Mouse (Mus musculus) thymus, postnatal 14 days (tissue): ENCODE results near the gene Zfp526.

Experiments used
- DNase-seq: peaks from one replicate; pipeline ENCODE4 v3.0.0; 2021

Gene Zfp526

GRCm38 (mm10) chr7:25221102-25221883 lies at the start of gene Zfp526:
Gene Zfp526 (plus strand): TSS chr7:25221425.
- peak; percentile 99 for DNase-seq

DNA sequence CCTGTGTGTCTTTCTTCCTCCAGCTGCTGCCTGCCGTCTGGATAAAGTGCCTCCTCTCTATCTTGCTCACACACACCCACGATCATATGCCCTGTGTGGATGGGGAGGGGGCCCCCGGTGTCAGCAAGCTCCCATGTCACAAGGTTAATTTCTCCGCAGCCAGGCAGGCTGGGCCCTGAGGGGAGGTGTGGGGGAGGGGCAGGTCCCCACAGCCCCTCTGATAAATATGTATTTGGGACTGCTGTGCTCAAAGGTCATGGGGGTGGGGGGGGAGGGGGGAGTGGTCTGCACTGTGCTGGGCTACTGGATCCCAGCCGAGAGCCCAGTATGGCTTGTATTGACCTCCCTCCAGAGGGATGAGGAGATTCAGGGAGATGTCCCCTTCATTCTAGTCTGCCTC lies 48.6 kb upstream of the Zfp526 start:
- no peak for DNase-seq

GRCm38 (mm10) chr7:25174343-25174742 lies 46.9 kb upstream of the Zfp526 start:
- no peak for DNase-seq

- no peak for DNase-seq
Observed at GRCm38 (mm10) chr7:25178317-25178716, 42.9 kb upstream of the Zfp526 start.

GRCm38 (mm10) chr7:25178787-25179605 lies 42.2 kb upstream of the Zfp526 start:
- peak; percentile 34 for DNase-seq

DNA sequence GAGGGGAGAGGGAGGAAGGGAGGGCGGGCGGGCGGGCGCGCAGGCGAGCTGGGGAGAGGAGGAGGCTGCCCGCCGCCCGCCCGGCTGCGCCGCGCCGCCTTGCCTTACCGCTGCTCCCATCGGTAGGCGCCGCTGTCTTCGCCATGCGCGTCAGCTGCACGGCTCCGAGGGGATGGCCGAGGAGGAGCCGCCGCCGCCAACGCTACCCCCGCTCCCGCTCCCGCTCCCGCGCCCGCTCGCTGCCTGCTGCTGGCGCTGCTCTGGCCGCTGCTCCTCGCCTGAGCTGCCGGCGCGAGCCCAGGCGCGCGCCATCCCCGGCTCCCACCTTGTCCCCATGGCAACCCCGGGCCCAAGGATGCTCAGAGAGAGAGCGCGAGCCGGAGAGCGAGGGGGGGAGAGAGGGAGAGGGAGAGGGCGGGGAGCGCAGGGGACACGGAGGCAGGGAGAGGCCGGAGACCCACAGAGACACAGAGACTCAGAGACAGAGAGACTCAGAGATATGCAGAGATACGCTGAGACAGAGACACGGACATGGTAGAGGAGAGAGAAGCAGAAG lies 41.5 kb upstream of the Zfp526 start, which contains the start of gene Pou2f2:
Pou2f2 (minus strand) TSS at position 121 of the 556 bp plus-strand sequence.
- DNase-seq = peak; percentile 85

DNA sequence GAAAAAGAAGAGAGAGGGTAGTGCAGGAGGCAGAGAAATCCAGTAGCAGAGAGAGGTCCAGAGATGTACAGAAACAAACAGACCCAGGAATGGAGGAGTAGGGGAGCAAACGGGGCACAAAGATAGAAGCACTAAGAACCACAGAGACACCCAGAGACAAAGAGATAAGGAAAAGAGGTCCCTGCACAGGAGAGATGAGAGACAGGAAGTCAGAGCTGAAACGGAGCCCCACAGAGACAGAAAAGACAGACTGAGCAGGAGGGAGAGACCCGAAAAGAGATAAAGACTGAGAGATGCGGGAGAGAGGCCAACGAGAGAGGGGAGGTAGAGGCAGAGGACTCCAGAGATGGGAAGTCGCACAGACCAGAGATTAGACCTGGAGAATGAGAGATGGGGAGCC lies 40.7 kb upstream of the Zfp526 start:
- no peak for DNase-seq

DNA sequence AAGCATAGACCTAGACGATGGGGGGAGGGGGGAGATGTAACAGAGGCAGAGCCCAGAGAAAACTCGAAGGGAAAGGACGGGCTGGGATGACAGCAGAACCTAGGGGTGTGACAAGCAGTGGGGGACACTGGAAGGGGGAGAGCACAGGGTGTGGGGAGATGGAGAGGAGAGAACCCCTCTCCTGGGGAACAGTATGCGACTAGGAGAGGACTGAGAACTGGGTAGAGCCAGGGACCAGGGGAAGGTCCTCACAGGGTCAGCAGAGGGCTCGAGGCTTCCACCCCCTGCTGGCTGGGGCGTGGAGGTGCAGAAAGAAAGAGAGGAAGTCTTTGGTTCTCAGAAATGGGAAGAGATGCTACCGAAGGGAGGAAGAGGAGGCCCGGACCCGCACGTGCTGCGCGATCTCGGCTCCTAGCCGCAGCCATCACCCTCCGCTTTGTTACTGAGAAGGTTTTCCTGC lies 39.9 kb upstream of the Zfp526 start:
- peak; percentile 61 for DNase-seq

- DNase-seq = peak; percentile 14
Observed at GRCm38 (mm10) chr7:25181814-25182213, 39.4 kb upstream of the Zfp526 start.

DNA sequence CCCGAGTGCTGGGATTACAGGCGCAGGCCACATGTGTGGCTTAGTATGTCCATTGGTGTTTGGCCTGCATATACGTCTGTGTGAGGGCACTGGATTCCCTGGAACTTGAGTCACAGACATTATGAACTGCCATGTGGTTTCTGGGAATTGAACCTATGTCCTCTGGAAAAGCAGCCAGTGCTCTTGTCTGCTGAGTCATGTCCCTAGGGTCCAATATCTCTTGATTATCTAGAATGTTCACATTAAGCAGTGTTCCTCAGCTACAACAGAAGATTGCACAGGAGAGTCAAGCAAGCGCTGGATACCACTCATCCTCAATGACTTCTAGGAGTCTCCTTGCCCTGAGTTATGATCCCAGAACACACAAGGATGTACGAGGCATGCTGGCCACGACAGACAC lies 37.1 kb upstream of the Zfp526 start:
- no peak for DNase-seq

DNA sequence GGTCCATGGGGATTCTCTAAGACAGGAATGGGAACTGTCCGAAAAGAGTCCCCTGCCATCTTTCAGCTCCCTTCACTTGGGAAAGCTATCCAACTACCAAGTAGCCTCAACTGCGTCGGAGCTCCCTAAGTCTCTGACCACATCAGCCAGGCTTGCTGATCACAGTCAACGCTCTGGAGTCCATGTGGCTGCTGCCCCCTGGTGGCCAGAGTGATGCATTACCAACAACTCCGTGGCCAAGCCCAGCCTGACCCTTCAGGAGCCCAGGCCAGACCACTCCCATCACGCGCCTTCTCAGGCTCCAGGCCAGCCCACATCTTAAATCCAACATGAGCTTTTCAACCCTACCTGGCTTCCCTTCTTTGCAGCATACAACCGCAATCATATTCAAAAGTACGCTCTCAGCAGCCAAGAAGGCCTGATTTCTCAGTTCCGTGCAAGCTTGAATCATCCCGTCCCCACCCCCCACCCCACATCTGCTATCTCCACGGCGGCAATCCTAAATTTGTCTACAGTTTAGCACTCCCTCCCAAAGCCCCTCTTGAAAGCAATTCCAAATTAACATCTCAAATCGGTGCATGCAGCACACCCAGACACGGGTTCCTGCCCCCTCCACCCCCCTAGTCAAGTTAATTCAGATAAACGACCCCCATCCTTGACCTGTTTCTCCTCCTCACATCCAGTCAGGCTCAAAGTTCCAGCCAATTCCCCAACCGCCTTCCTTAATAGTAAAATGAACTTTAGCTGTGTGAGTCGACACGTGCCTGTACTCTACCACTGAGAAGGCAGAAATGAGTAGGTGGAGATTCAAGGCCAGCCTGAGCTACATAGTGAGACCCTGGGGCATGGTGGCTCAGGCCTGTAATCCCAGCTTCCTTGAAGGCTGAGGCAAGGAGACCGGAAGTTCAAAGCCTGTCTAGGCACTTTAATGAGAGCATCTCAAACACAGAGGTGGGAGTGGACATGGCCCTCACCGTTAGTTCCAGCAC lies 33.3 kb upstream of the Zfp526 start:
- peak; percentile 81 for DNase-seq

GRCm38 (mm10) chr7:25190806-25191205 lies 30.4 kb upstream of the Zfp526 start:
- DNase-seq = no peak

GRCm38 (mm10) chr7:25192110-25192509 lies 29.1 kb upstream of the Zfp526 start:
- no peak for DNase-seq

DNA sequence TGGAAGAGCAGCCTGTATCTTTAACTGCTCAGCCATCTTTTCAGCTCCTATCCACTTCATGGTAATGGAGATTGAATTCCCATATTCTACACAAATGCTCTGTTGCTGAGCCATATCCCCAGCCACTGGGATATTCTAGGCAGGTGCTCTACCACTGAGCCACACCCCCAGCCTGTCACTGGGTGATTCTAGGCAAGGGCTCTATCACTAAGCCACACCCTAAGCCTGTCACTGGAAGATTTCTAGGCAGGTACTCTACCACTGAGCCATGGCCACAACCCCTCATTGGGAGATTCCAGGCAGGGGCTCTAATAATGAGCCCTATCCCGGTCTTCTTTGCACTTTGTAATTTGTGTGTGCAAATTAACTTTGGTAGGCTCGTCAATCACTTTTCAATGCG lies 26.1 kb upstream of the Zfp526 start:
- DNase-seq = no peak

- DNase-seq = no peak
Observed at GRCm38 (mm10) chr7:25196107-25196506, 25.1 kb upstream of the Zfp526 start.

DNA sequence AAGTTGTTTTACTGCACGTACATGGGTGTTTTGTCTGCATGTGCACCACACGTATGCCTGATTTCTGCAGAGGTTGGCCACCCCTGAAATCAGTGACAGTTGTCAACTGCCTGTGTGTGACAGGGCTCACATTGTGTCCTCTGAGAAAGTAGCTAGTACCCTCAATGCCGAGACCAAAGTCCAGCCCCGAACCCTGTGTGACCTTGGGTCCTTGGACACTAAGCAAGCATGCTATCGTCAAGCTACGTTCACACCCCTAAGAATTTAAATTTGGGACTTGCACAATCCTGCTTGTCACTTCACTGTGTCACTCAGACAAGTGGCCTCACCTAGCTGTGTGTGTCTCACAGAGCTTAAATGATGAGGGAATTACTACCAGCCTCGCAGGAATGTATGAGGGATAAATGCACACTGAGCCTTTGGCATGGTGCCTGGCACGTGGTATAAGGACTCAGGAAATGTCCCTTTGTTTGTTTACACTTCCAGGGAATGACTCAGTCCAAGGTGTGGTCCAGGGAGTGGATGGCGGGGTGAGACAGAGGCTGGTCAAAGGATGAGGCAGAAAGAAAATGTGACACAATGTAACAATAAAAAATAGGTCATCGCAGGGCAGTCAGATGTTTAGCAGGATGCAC lies 23.7 kb upstream of the Zfp526 start:
- DNase-seq = no peak

DNA sequence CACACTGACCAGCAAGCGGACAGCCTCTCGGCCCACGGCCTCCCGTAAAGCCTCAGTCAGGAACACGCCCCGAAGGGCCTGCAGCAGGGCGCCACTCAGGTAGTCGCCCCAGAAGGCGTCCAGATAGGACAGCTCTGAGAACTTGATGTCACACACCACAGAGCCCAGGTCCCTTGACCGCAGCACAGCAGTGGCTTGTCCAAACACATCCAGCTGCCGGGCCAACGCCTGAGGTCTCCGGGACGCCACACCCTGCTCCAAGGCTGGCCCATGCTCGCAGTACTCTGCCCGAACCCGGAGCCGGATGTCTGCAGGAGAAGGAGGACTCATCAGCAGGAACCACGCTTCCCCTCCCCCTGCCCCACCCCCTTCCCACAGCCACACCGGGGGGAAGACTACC lies 17.6 kb upstream of the Zfp526 start:
- DNase-seq = no peak

DNA sequence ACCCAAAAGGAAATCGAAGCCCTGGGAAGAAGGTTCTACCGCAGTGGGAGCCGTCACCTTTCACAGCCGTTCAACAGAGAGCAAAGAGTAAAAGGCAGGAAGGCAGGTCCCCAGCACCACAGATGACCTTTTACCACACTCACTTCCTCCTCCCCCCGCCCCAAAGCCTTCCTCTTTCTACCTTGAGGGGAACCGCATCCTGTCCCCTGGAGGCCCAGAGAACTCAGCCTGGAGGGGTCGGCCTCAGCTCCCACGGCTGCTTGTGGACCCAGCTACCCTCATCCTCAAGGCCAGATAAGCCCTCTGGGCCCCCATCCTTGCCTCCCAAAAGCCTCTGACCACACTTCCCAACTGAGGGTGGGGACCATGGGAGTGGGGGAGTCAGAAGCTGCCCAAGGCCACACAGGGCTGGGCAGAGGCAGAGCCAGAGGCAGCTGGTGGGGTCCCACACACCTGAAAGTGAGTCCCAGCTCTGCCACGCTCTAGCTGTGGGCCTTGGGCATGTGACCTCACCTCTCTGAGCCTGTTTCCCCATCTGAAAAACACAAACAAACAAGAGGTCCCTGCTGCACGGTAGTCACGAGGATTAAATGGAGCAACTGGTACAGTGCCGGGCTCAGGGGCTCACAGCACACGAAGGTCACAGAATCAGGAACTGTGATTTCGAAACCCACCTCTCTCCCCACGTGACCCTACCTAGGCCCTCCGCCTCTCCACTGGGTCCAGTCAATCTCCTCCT lies 15.7 kb upstream of the Zfp526 start:
- DNase-seq = peak; percentile 87

DNA sequence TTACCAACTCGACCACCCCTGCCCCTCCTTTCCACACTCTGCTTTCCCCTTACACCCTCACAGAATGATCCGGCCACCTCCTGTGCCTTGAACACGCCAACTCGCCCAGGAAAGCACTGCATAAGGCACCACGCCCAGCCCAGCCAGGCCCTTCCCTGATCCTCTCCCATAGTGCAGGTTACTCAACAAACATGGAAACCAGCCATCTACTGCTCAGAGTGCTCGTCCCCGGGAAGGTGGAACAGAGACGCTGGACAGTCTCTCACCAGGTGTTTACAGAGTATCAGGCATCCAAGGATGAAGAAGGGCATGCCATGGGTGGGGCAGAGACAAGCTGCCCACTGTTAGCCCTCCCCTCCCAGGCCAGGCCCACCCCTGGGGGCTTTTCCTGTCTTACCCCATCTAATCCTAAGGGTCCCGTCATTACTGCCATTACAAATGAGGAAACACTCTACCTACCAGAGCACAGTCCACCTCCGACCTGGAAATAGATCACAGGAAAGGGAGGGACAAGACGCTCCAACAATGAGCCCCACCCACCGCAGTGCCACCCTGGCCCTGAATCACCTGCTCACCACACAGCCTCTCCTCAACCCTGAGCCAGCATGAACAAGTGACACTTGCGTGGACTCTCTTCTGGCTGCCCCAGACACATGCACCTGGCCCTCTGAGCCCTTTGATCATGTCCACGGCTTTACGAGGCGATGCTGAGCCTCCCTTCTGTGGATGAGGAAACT lies 15.0 kb upstream of the Zfp526 start:
- DNase-seq = no peak

- no peak for DNase-seq
Observed at GRCm38 (mm10) chr7:25209161-25209622, 12.0 kb upstream of the Zfp526 start.
